Mouse (Mus musculus) left cerebral cortex, adult 2 months (tissue): Measurements from ENCODE around the gene Got1. TPM values are rescaled to one million over a fixed set of nuclear protein-coding genes. Genes with fewer than 3 reads are reported as not detected.
A peak's percentile ranks its signal among the peaks of the same experiment; 100 is the strongest.

ENCODE experiments used
- DNase-seq, 2 experiments: peaks; one replicate each; pipeline ENCODE4 v3.0.0; 2021 to 2022; ENCODE audit warnings: low spot score in 2 of 2, mixed read lengths in 1 of 2; ENCODE audit errors: extremely low spot score in 1 of 2
- H3K27ac ChIP-seq: fragments of 200-600 bp; 2 replicates; pipeline ENCODE4 v1.8.1; 2022
- H3K4me3 ChIP-seq: fragments of 200-600 bp; 2 replicates; pipeline ENCODE4 v1.8.1; 2022
- CTCF ChIP-seq: fragments of 200-600 bp; IDR thresholded peaks from 2 replicates; pipeline ENCODE4 v1.8.1; 2022; ENCODE audit warnings: antibody characterized with exemption, mild to moderate bottlenecking, moderate library complexity
- intact Hi-C: fragments of 180-260 bp; cut with DNase I; formaldehyde crosslinking; loops from one replicate; pipeline ENCODE4 v1.15.1; 2025
- total RNA-seq, 2 experiments: library from RNA; stranded (reverse); gene quantifications; 2 replicates each; pipeline ENCODE4 v1.2.3; 2021

Got1 gene
- total RNA-seq, 2 experiments from 2014 or later: 361 to 390 TPM

- intact Hi-C loops: no loop called here
- TF ChIP-seq CTCF: no peak
- H3K4me3 ChIP-seq: no peak overlapping the region
Observed at GRCm38 (mm10) chr19:43546337-43547117, 22.1 kb upstream of the Got1 start.

GRCm38 (mm10) chr19:43535372-43535771 is 11.0 kb upstream of the Got1 start:
- Histone ChIP-seq H3K27ac (no peak overlapping the region), H3K4me3 (no peak overlapping the region)
- intact Hi-C loops: no loop called here
- DNase-seq: no peak
- no peak for TF ChIP-seq CTCF

More at GRCm38 (mm10) chr19:43546337-43547117, 22.1 kb upstream of the Got1 start:
- no peak overlapping the region for H3K27ac ChIP-seq
- no peak for DNase-seq

GRCm38 (mm10) chr19:43530921-43531320 is 6.5 kb upstream of the Got1 start:
- no peak for DNase-seq
- intact Hi-C loops: loop anchor here (1.0 to 2.0 kb wide), 3 partner anchors 93 to 134 kb away; no protein-coding TSS in a partner anchor
- H3K27ac ChIP-seq: no peak overlapping the region
- no peak for TF ChIP-seq CTCF
- no peak overlapping the region for H3K4me3 ChIP-seq

GRCm38 (mm10) chr19:43530197-43530770 is 5.9 kb upstream of the Got1 start:
- H3K27ac ChIP-seq: no peak overlapping the region
- peak; percentile 66 for TF ChIP-seq CTCF
- H3K4me3 ChIP-seq: peak overlapping the region; percentile 10; the same call in 1 of the 2 replicates
- intact Hi-C loops: loop anchor here (1.0 to 2.0 kb wide), 3 partner anchors 94 to 135 kb away; no protein-coding TSS in a partner anchor
- peak; percentile 63 to 69 for DNase-seq

GRCm38 (mm10) chr19:43528056-43528587 is 3.7 kb upstream of the Got1 start:
- Histone ChIP-seq H3K4me3 (no peak overlapping the region), H3K27ac (no peak overlapping the region)
- intact Hi-C loops: loop anchor here (5.0 kb wide), 1 partner anchor 224 kb away; the partner anchor contains the start of genes Cox15 and Cutc
- no peak for TF ChIP-seq CTCF
- DNase-seq: no peak

GRCm38 (mm10) chr19:43527131-43527530 is 2.7 kb upstream of the Got1 start:
- peak; percentile 53 for TF ChIP-seq CTCF
- no peak overlapping the region for H3K27ac ChIP-seq
- intact Hi-C loops: loop anchor here (5.0 kb wide), 1 partner anchor 225 kb away; the partner anchor contains the start of genes Cox15 and Cutc
- DNase-seq: no peak
- no peak overlapping the region for H3K4me3 ChIP-seq

GRCm38 (mm10) chr19:43526025-43526424 is 1.6 kb upstream of the Got1 start:
- Histone ChIP-seq H3K4me3 (no peak overlapping the region), H3K27ac (no peak overlapping the region)
- intact Hi-C loops: loop anchor here (5.0 kb wide), 1 partner anchor 226 kb away; the partner anchor contains the start of genes Cox15 and Cutc
- DNase-seq: no peak
- no peak for TF ChIP-seq CTCF

- TF ChIP-seq CTCF: no peak
- DNase-seq: no peak
- Histone ChIP-seq H3K4me3 (peak overlapping the region; percentile 69), H3K27ac (peak overlapping the region; percentile 99)
- intact Hi-C loops: loop anchor here (2.0 to 5.0 kb wide), 2 partner anchors 29 to 227 kb away; partner anchors contain the start of genes Cox15 and Cutc
Observed at GRCm38 (mm10) chr19:43525566-43525965, 1.2 kb upstream of the Got1 start.

- peak; percentile 46 to 49 for DNase-seq
- TF ChIP-seq CTCF: no peak
- H3K27ac ChIP-seq: peak overlapping the region; percentile 99
- H3K4me3 ChIP-seq: peak overlapping the region; percentile 69
- intact Hi-C loops: loop anchor here (2.0 to 5.0 kb wide), 2 partner anchors 28 to 227 kb away; partner anchors contain the start of genes Cox15 and Cutc
Observed at GRCm38 (mm10) chr19:43525104-43525482, 688 bp upstream of the Got1 start.

GRCm38 (mm10) chr19:43523551-43523950 is 854 bp downstream of the Got1 start:
- intact Hi-C loops: no loop called here
- no peak for DNase-seq
- Histone ChIP-seq H3K4me3 (peak overlapping the region; percentile 69), H3K27ac (peak overlapping the region; percentile 96)
- TF ChIP-seq CTCF: no peak

GRCm38 (mm10) chr19:43521996-43522395 is 2.4 kb downstream of the Got1 start:
- no peak for TF ChIP-seq CTCF
- intact Hi-C loops: no loop called here
- Histone ChIP-seq H3K27ac (peak overlapping the region; percentile 69), H3K4me3 (peak overlapping the region; percentile 55)
- no peak for DNase-seq

- DNase-seq: no peak
- Histone ChIP-seq H3K4me3 (peak overlapping the region; percentile 55), H3K27ac (peak overlapping the region; percentile 69; the same call in 1 of the 2 replicates)
- intact Hi-C loops: no loop called here
- no peak for TF ChIP-seq CTCF
Observed at GRCm38 (mm10) chr19:43521362-43521761, 3.0 kb downstream of the Got1 start.
